ENCODE assay signal across 23 mouse cellular contexts in the genomic region with DNA sequence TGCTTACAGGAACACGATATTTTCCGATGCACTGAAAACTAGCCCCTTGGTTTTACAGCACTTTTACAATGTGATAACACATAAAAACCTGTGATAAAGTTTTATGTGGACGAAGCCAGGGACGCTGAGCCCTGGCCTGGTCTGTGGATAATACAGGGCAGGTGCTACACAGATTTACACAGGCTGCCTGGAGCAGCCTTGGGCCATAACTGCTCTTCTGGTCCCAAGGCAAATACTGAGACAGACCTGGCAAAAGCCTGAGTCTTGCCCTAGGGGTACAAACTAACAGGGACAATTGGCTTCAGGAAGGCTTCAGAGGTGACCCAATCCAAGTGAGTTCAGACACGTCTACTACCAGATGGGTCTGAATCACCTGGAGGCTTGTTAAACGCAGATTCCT.
"Had no signal": no experiment of that assay in that cellular context is flagged by ENCODE, and none has a peak within 500 bp of the region (broad histone marks: within the 10 kb centered on the region; RNA-seq: fewer than 3 reads in every experiment).

No protein-coding gene starts in this region.

- H3K36me3 ChIP-seq: kidney, embryonic 15.5 days; limb, embryonic 15.5 days; midbrain, embryonic 10.5 days; midbrain, embryonic 13.5 days; stomach, embryonic 15.5 days had no signal

- H3K9ac ChIP-seq: kidney, embryonic 15.5 days; limb, embryonic 15.5 days; liver, embryonic 14.5 days; liver, postnatal 0 days; lung, embryonic 14.5 days; midbrain, embryonic 13.5 days; stomach, embryonic 15.5 days had no signal

- H3K4me2 ChIP-seq: kidney, embryonic 15.5 days; limb, embryonic 15.5 days; liver, embryonic 11.5 days; lung, embryonic 14.5 days; midbrain, embryonic 13.5 days; stomach, embryonic 15.5 days had no signal

- H3K27ac ChIP-seq: kidney, embryonic 15.5 days; limb, embryonic 15.5 days; liver, embryonic 14.5 days; midbrain, embryonic 10.5 days; midbrain, embryonic 13.5 days; stomach, embryonic 15.5 days had no signal

- H3K27me3 ChIP-seq: kidney, embryonic 15.5 days; limb, embryonic 15.5 days; midbrain, embryonic 13.5 days; stomach, embryonic 15.5 days had no signal

- DNase-seq: kidney, adult 8-10 months; kidney, postnatal 10 days; kidney, postnatal 36 days; layer of hippocampus, adult 9-11 months; liver, postnatal 0 days; lung, embryonic 14.5 days; lung, postnatal 36 days; retina, postnatal 1 day; right cerebral cortex, postnatal 25 days; spleen, adult 18-20 months; thymus, postnatal 25 days had no signal

- H3K4me1 ChIP-seq: megakaryocyte, embryonic 14.5 days; stomach, embryonic 15.5 days had no signal

- ATAC-seq: hindbrain, embryonic 16.5 days; liver, postnatal 0 days; lung, postnatal 0 days; midbrain, embryonic 13.5 days; midbrain, embryonic 16.5 days had no signal

- H3K4me3 ChIP-seq: kidney, embryonic 15.5 days; limb, embryonic 15.5 days; megakaryocyte, embryonic 14.5 days; midbrain, embryonic 10.5 days; midbrain, embryonic 13.5 days; myocyte; stomach, embryonic 15.5 days had no signal

- H3K9me3 ChIP-seq: kidney, embryonic 15.5 days; limb, embryonic 15.5 days; megakaryocyte, embryonic 14.5 days; midbrain, embryonic 10.5 days; midbrain, embryonic 13.5 days; stomach, embryonic 15.5 days had no signal
